Mouse (Mus musculus) megakaryocyte, embryonic 14.5 days (primary cell): ENCODE results near the gene Nrg4. TPM values are rescaled to one million over a fixed set of nuclear protein-coding genes. Genes with fewer than 3 reads are reported as not detected.

Source experiments
- H3K27me3 ChIP-seq: replicated peaks from 2 replicates; pipeline ENCODE3; 2012; ENCODE audit warnings: inconsistent platforms
- H3K36me3 ChIP-seq: replicated peaks from 2 replicates; pipeline ENCODE3; 2012; ENCODE audit warnings: low read length, inconsistent platforms, mixed read lengths
- H3K4me1 ChIP-seq: 2 replicates; pipeline ENCODE4 v1.6.1; 2012; ENCODE audit warnings: inconsistent platforms
- H3K4me3 ChIP-seq: replicated peaks from 2 replicates; pipeline ENCODE3; 2012; ENCODE audit warnings: moderate library complexity, mild to moderate bottlenecking, inconsistent platforms
- H3K9me3 ChIP-seq: 2 replicates; pipeline ENCODE4 v1.6.1; 2012; ENCODE audit warnings: inconsistent platforms
- FLI1 ChIP-seq: IDR thresholded peaks from 2 replicates; pipeline ENCODE4 v1.6.1; 2012; ENCODE audit warnings: low read length, inconsistent platforms, mixed read lengths
- GATA1 ChIP-seq: IDR thresholded peaks from 3 replicates; pipeline ENCODE4 v1.6.1; 2012; ENCODE audit warnings: mixed read lengths, low read length, inconsistent platforms, borderline replicate concordance
- polyA plus RNA-seq: library from polyadenylated mRNA; stranded (reverse); fragments of >175 nt; gene quantifications from 2 replicates; pipeline ENCODE4 v1.2.3, GENCODE M21; 2012; ENCODE audit warnings: low replicate concordance; ENCODE audit not compliant: insufficient read depth

Nrg4 gene
- polyA plus RNA-seq, 1 experiment, result 0.26 TPM

DNA sequence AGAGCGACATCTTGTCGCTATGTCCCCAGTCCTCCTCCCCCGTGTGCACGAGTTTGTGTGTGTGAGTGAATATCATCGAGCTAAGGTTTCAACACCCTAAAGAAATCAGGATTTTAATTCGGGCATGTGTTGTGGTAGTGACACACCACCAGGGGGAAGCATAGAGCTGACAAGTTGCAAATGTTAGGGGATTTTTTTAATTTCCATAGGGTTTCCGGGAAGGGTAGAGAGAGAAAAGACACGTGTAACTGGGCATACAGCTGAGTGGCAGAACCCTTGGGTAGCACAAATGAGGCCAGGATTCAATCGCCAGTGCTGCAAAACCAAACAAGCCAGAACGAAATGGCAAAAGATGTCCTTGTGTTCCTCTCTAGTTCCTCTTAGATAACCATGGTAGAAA, 2.1 kb downstream of the Nrg4 start:
- Histone ChIP-seq H3K9me3 (no peaks in the 10 kb centered on the region), H3K36me3 (no peaks in the 10 kb centered on the region), H3K27me3 (peaks cover 76% of the 10 kb centered on the region), H3K4me3 (no peak overlapping the region), H3K4me1 (peaks cover 26% of the 10 kb centered on the region)
- TF ChIP-seq FLI1 (no peak), GATA1 (no peak)

DNA sequence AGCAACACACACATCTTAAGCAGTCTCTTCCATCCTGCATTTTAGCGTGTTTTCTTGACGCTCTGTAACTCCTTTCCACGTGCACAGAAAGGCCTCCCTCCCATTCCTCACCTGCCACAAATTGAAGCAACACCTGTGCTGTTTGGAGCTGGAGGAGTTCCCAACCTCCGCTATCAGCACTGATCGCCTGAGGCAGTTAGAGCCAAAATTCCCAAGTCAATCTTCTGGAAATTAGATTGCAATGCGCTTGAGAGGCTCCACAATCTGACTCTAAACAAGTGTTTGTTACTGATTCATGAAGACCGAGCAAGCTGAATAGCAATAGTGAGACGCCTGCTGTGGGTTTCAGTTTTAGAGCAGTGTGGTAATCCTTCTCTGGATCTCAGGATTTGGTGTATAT, 2.6 kb downstream of the Nrg4 start:
- H3K4me1 ChIP-seq, result peaks cover 26% of the 10 kb centered on the region
- H3K9me3 ChIP-seq, result no peaks in the 10 kb centered on the region
- no peaks in the 10 kb centered on the region for H3K36me3 ChIP-seq
- H3K4me3 ChIP-seq, result no peak overlapping the region
- H3K27me3 ChIP-seq, result peaks cover 73% of the 10 kb centered on the region
- no peak for TF ChIP-seq FLI1
- no peak for TF ChIP-seq GATA1

DNA sequence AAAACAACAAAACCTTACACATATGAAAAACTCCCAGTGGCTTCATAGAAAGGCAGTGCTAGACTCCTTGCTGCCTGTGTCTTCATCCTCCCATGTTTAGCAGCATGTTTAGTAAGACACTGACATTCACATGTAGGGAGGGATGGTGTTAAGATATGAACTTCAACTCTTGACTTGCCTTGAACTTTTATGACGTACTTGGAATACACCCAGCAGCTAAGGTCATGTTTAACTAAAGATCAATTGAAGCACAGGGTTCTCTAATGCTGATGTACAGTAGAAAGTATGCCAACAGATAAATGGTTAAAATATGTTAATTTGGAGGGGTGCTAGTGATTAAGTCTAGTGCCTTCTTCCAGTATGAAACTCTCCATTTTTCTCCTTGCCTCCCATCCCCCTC, 4.0 kb downstream of the Nrg4 start:
- no peaks in the 10 kb centered on the region for H3K36me3 ChIP-seq
- H3K4me1 ChIP-seq, result peaks cover 23% of the 10 kb centered on the region
- no peaks in the 10 kb centered on the region for H3K9me3 ChIP-seq
- no peak overlapping the region for H3K4me3 ChIP-seq
- peaks cover 59% of the 10 kb centered on the region for H3K27me3 ChIP-seq
- no peak for TF ChIP-seq FLI1
- TF ChIP-seq GATA1, result no peak

DNA sequence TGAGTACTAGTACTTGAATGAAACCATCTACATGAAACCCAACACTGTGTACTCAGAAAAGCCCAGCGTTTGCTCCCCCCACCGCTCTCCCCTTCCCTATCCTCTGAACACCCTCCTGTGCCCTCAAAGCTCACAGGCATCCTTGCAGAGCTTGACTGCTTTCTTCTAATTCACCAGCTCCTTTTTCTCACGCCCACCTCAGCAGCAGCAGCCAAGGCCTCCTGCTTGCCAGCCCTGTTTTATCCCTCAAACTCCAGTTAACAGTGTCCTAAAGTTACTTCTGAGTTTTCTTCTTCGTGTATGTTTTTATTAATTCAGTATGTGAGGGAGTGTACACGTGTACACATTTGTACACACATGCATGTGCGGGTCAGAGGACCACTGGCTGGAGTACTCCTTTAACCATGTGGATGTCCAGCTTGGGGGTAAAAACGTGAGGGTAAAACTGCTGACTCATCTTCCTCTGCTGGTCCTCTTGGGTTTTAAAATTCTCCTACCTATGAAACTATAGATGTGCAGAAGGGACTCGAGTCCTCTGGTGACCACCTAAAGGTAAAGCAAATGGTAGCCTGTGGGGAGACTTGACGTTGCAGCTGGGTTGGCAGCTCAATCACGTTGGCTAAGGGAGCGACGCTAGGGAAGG, 12.9 kb downstream of the Nrg4 start:
- H3K27me3 ChIP-seq, result no peaks in the 10 kb centered on the region
- no peaks in the 10 kb centered on the region for H3K36me3 ChIP-seq
- TF ChIP-seq GATA1 (no peak), FLI1 (no peak)
- H3K9me3 ChIP-seq, result no peaks in the 10 kb centered on the region
- peaks cover 39% of the 10 kb centered on the region for H3K4me1 ChIP-seq
- H3K4me3 ChIP-seq, result no peak overlapping the region

DNA sequence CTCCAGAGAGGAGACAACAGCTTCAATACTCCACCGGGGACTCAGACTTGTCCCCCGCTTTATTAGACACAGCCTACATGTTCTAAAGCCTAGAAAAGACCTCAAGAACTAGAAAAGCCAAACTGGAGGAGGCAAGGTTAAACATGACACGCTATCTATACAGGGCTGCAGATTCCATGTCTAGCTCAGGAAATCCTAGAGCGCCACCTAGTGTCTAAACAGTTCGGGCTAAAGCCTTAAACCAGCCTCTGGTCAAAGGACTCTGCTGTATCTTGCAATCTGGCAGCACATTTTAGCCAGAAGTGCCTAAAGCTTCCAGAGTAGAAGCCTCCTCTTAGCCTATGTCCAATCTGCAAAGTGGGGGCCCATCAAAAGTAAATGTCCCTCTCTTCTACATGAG, 15.1 kb downstream of the Nrg4 start:
- Histone ChIP-seq H3K4me3 (peak overlapping the region; percentile 21), H3K9me3 (no peaks in the 10 kb centered on the region), H3K27me3 (no peaks in the 10 kb centered on the region), H3K36me3 (no peaks in the 10 kb centered on the region), H3K4me1 (peaks cover 61% of the 10 kb centered on the region)
- TF ChIP-seq FLI1 (no peak), GATA1 (no peak)

DNA sequence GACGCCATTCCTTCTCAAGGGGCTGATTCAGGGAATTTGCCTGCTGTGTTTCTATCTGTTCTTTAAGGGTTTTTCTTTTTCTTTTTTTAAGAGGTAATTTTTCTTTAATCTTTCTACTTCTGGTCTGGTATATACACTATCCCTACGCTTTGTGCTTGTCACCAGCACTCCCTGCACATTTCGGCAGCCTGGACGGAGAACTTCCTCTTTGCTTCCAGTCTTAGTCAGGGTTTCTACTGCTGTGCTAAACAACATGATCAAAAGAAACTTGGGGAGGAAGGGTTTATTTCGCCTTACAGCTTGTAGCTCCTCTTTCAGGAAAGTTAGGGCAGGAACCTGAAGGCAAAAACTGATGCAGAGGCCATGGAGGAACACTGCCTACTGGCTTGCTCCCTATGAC, 18.2 kb downstream of the Nrg4 start:
- TF ChIP-seq GATA1 (no peak), FLI1 (no peak)
- H3K4me3 ChIP-seq, result peak overlapping the region; percentile 5
- peaks cover 77% of the 10 kb centered on the region for H3K4me1 ChIP-seq
- no peaks in the 10 kb centered on the region for H3K27me3 ChIP-seq
- H3K9me3 ChIP-seq, result no peaks in the 10 kb centered on the region
- H3K36me3 ChIP-seq, result no peaks in the 10 kb centered on the region

DNA sequence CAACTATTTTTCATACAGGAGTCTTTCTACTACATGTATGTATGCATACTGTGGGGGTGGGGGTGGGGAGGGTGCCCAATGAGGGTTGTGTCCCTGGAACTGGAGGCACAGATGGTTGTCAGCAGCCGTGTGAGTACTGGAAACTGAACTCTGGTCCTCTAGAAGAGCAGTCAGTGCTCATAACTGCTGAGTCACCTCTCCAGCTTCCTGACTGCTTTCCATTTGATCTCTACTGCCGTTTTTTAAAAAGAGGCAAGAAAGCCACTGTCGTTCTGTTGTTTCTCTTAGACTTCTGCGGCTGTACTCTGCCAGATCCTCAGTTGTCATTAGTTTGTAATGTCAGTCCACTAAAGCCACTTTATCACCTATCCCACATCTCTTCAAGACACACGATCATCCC, 19.1 kb downstream of the Nrg4 start:
- H3K27me3 ChIP-seq, result no peaks in the 10 kb centered on the region
- H3K36me3 ChIP-seq, result no peaks in the 10 kb centered on the region
- TF ChIP-seq FLI1 (no peak), GATA1 (no peak)
- H3K9me3 ChIP-seq, result no peaks in the 10 kb centered on the region
- peak overlapping the region; percentile 78 for H3K4me3 ChIP-seq
- peaks cover 85% of the 10 kb centered on the region for H3K4me1 ChIP-seq

DNA sequence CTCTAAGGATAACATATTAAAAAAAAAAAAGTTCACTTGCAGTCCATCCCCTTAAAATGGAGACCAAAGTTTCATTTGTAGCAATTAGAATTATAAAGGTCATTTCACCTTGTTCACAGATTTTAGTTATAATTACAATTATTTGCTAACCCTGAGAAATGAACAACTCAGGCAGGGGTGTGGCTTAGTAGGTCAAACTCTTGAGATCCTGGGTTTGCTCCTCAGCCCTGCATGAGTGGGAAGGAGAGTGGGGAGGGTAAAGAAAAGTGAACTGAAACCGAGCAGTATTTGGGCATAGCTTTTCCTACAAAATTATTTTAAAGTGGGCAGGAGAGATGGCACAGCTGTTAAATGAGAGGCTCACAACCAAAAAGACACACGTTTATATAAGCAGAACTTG, 19.6 kb downstream of the Nrg4 start:
- no peaks in the 10 kb centered on the region for H3K27me3 ChIP-seq
- TF ChIP-seq GATA1, result no peak
- TF ChIP-seq FLI1, result no peak
- H3K4me1 ChIP-seq, result peaks cover 90% of the 10 kb centered on the region
- H3K4me3 ChIP-seq, result no peak overlapping the region
- no peaks in the 10 kb centered on the region for H3K36me3 ChIP-seq
- no peaks in the 10 kb centered on the region for H3K9me3 ChIP-seq

DNA sequence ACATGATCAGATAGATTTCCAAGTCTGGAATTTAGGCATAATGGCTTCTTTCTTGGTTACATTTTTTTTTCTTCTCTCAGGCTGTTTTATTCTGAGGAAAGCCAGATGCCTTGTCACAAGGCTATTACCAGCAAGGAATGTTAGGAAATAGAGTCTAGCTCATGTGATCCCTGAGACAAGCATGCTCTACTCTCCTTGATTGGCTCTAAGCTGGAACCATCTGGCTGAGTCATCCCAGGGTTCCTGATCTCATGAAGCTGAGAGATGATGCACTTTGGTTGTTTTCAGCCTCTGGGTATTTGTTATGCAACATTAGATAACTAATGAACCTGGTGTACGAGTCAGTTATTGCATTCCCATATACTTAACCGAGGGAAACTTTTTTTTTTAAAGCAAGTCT, 30.4 kb downstream of the Nrg4 start:
- TF ChIP-seq GATA1 (no peak), FLI1 (no peak)
- Histone ChIP-seq H3K4me1 (peaks cover 46% of the 10 kb centered on the region), H3K9me3 (peaks cover 7% of the 10 kb centered on the region), H3K4me3 (no peak overlapping the region), H3K36me3 (peaks cover 2% of the 10 kb centered on the region), H3K27me3 (no peaks in the 10 kb centered on the region)

DNA sequence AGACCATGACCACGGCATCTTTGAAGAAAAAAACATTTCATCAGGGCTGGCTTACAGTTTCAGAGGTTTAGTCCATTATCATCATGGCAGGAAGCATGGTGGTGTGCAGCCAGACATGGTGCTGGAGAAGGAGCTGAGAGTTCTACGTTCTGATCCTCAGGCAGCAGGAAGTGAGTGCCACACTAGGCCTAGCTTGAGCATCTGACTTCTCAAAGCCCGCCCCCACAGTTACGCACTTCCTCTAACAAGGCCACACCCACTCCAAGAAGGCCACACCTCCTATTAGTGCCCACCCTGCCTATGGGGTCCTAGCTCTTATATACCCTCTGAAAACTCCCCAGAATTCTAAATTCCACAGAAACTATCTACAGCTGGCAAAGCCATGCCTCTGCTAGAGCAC, 34.7 kb downstream of the Nrg4 start:
- no peak overlapping the region for H3K4me3 ChIP-seq
- H3K27me3 ChIP-seq, result no peaks in the 10 kb centered on the region
- peaks cover 36% of the 10 kb centered on the region for H3K4me1 ChIP-seq
- H3K9me3 ChIP-seq, result peaks cover 14% of the 10 kb centered on the region
- peaks cover 2% of the 10 kb centered on the region for H3K36me3 ChIP-seq
- no peak for TF ChIP-seq GATA1
- no peak for TF ChIP-seq FLI1

DNA sequence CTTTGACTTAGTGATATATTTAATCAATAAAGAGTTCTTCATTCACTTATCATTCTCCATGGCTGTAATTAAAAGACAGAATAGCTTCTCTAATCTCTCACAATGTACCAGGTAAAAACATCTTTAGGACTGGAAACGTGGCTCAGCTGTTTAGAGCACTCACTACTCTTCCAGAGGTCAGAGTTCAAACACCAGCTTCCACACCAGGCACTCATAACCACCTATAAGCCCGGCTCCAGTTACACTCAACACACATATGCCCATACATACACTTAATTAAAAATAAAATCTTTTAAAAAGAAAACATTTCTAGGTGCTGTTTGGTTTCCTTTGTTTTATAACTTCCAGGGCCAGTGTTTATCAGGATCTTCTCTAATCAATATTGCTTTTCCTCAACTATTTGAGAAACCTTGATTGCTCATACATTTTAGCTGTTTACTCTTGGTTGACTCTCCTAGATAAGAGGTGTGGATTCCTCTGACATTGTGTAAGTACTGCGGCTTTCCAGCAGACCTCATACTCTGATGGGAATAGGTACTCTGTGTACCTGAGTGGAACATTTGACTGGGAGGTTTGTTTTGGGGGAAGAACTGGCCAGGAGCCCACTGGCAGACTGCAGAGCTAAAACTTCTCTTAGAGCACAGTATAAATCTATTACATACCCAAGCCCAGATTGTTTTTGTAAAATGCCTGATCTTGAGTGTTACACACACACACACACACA, 37.0 kb downstream of the Nrg4 start:
- Histone ChIP-seq H3K4me1 (peaks cover 17% of the 10 kb centered on the region), H3K36me3 (peaks cover 2% of the 10 kb centered on the region), H3K9me3 (peaks cover 14% of the 10 kb centered on the region), H3K4me3 (no peak overlapping the region), H3K27me3 (no peaks in the 10 kb centered on the region)
- TF ChIP-seq FLI1, result no peak
